Comparison of ENCODE assay signal across 8 mouse cellular contexts in the genomic region with DNA sequence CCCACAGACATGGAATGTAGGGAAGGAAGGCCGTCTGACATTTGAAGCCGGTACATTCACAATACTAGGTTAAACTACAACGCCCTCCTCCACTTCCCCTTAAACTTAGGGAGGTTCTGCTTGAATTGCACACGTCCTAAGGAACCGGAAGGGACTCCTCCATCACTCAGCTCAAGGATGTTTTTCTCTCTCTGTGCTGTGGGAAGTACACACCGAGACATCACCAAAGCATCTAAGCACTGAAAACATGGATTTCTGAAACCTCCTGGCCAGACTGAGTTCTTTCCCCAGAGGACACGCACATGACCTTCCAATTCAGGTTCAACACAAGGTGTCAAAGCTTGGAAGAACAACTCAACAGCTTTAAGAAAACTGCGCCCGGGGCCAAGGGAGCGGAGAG. TPM values are rescaled to one million over a fixed set of nuclear protein-coding genes. Genes with fewer than 3 reads are reported as not detected.
DNase-seq lines count a peak whose midpoint lies in the region; ATAC-seq lines count a peak whose summit lies in the region.

No protein-coding gene starts in this region.

- peak overlapping the region; percentile 98 for H3K4me3 ChIP-seq in liver, embryonic 13.5 days (replicated peaks)
- peak overlapping the region; percentile 99 for H3K4me3 ChIP-seq in neural tube, embryonic 11.5 days (ENCODE audit: low read depth, low read length)

- peak; percentile 44 for ATAC-seq in hematopoietic stem cell, adult 5-6 weeks (replicated peaks in 1 of 2; ENCODE audit: insufficient read depth in 1 of 2, low FRiP score in 2 of 2, low TSS enrichment in 1 of 2, low read depth in 1 of 2, poor library complexity in 2 of 2, severe bottlenecking in 2 of 2)
- peak; percentile 28 for ATAC-seq in liver, embryonic 13.5 days (ENCODE audit: low read depth)
- ATAC-seq in neural tube, embryonic 11.5 days (ENCODE audit: insufficient read depth, low FRiP score, low TSS enrichment), result no peak

- H3K27me3 ChIP-seq in liver, embryonic 13.5 days, result no peaks in the 10 kb centered on the region
- no peaks in the 10 kb centered on the region for H3K27me3 ChIP-seq in neural tube, embryonic 11.5 days (ENCODE audit: control insufficient read depth, insufficient read depth, low read length)

- peak overlapping the region; percentile 84 for H3K4me2 ChIP-seq in liver, embryonic 13.5 days
- H3K4me2 ChIP-seq in neural tube, embryonic 11.5 days (ENCODE audit: low read depth), result peak overlapping the region; percentile 91

- peak overlapping the region; percentile 84 for H3K27ac ChIP-seq in liver, embryonic 13.5 days
- H3K27ac ChIP-seq in neural tube, embryonic 11.5 days (ENCODE audit: low read depth, low read length), result no peak overlapping the region; the same call in 1 of the 2 replicates

- DNase-seq in kidney, adult 18-20 months, result peak; percentile 40
- no peak for DNase-seq in kidney, adult 8-10 months
- DNase-seq in c-Kit-positive CD71-positive TER-119-positive erythroid progenitor cells, embryonic 14.5 days (ENCODE audit: low spot score), result peak; percentile 55
- DNase-seq in liver, embryonic 13.5 days, result no peak
- no peak for DNase-seq in neural tube, embryonic 11.5 days (ENCODE audit: low spot score)
- DNase-seq in gastrocnemius, adult 18-20 months (ENCODE audit: low spot score), result no peak
- no peak for DNase-seq in urinary bladder, postnatal 14 days (ENCODE audit: low spot score)

- H3K4me1 ChIP-seq in liver, embryonic 13.5 days (replicated peaks), result peaks cover 48% of the 10 kb centered on the region
- H3K4me1 ChIP-seq in neural tube, embryonic 11.5 days (ENCODE audit: control insufficient read depth, insufficient read depth, low read length), result peaks cover 9% of the 10 kb centered on the region

- H3K9me3 ChIP-seq in liver, embryonic 13.5 days (replicated peaks), result no peaks in the 10 kb centered on the region
- H3K9me3 ChIP-seq in neural tube, embryonic 11.5 days (ENCODE audit: control insufficient read depth, low read length), result no peaks in the 10 kb centered on the region

- no peaks in the 10 kb centered on the region for H3K36me3 ChIP-seq in liver, embryonic 13.5 days
- H3K36me3 ChIP-seq in neural tube, embryonic 11.5 days (ENCODE audit: control insufficient read depth, insufficient read depth, low read length), result no peaks in the 10 kb centered on the region

- WGBS in liver, embryonic 13.5 days (ENCODE audit: insufficient replicate concordance), result under 1% methylated on average over 10 of the region's 10 CpGs
- 2% methylated on average over 10 of the region's 10 CpGs for WGBS in neural tube, embryonic 11.5 days

- peak overlapping the region; percentile 96 for H3K9ac ChIP-seq in liver, embryonic 13.5 days
- peak overlapping the region; percentile 95 for H3K9ac ChIP-seq in neural tube, embryonic 11.5 days (ENCODE audit: low read length)

RNA-seq across cellular contexts. Expression of a gene that starts 1.0 kb away (rescaled TPM):
- total RNA-seq in hematopoietic stem cell, adult 5-6 weeks (2017), result 132 and 136 TPM in 2 replicates
- 96.5 and 121 TPM in 2 replicates for polyA plus RNA-seq in liver, embryonic 13.5 days (2015; fragmentation: Nextera tagmentation; extraction: Ambion mirVana)
- 229 and 238 TPM in 2 replicates for polyA plus RNA-seq in neural tube, embryonic 11.5 days (2014; fragmentation: Nextera tagmentation; extraction: Ambion mirVana)
- 10 to 100 TPM; 16.6 to 19.8 TPM for total RNA-seq in gastrocnemius, adult 18-20 months (2021)

RNA-seq across cellular contexts. Expression of a gene that starts 30.5 kb away (rescaled TPM):
- 25.3 and 30.6 TPM in 2 replicates for total RNA-seq in hematopoietic stem cell, adult 5-6 weeks (2017)
- 5.5 and 6.1 TPM in 2 replicates for polyA plus RNA-seq in liver, embryonic 13.5 days (2015; fragmentation: Nextera tagmentation; extraction: Ambion mirVana)
- polyA plus RNA-seq in neural tube, embryonic 11.5 days (2014; fragmentation: Nextera tagmentation; extraction: Ambion mirVana), result 13.7 and 14.5 TPM in 2 replicates
- total RNA-seq in gastrocnemius, adult 18-20 months (2021), result 10 to 100 TPM; 21.0 to 21.8 TPM

Comparison
In these comparisons a context has a peak if more than half of its experiments do, and no peak if none do; other contexts are left out.
1. DNase-seq: peak in kidney, adult 18-20 months (single experiment) and c-Kit-positive CD71-positive TER-119-positive erythroid progenitor cells, embryonic 14.5 days (single experiment); none in kidney, adult 8-10 months (0 of 2), liver, embryonic 13.5 days (single experiment), neural tube, embryonic 11.5 days (single experiment), gastrocnemius, adult 18-20 months (single experiment) and urinary bladder, postnatal 14 days (single experiment).